Mouse (Mus musculus): ENCODE measurements at regions not wholly inside any gene's neighbourhood (a gene's known extent, or its start where the extent isn't known, plus 50 kb on each side); places are given as distances from the start of the nearest gene placed in this dataset.

DNA sequence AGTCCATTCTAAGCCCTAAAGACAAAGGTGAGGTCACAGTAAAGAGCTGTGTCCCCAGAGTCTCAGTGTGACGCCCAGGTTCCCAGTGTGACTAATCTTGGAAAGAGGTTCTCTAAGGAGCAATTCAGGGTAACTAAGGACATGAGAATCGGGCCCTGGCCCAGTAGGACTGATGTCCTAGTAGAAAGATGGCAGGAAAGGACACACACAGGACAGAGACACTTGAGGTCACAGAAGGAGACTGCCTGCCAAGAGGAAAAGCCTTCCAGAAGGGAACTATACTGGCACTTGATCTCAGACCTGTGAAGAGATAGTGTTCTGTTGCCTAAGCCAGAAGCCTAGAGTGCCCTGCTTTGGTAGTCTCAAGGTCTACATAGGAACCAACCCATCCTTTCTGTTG lies 113.1 kb downstream of the Irs2 start:
- Histone ChIP-seq H3K27me3 (ENCODE audit: insufficient read depth, low read length) (no peaks in the 10 kb centered on the region), H3K27ac (ENCODE audit: low read depth, low read length) (no peak overlapping the region), H3K4me1 (ENCODE audit: insufficient read depth) (peaks cover 11% of the 10 kb centered on the region), H3K9ac (no peak overlapping the region), H3K36me3 (ENCODE audit: insufficient read depth) (no peaks in the 10 kb centered on the region), H3K4me2 (ENCODE audit: low read depth) (no peak overlapping the region), H3K9me3 (ENCODE audit: low read length) (no peaks in the 10 kb centered on the region), H3K4me3 (ENCODE audit: low read depth, low read length) (no peak overlapping the region)
- TF ChIP-seq CTCF (IDR thresholded peaks at IDR 0.05; ENCODE audit: low read depth), result no peak
- DNase-seq, result no peak
- no peak for ATAC-seq
- 79% methylated on average over 2 of the region's 2 CpGs for WGBS

DNA sequence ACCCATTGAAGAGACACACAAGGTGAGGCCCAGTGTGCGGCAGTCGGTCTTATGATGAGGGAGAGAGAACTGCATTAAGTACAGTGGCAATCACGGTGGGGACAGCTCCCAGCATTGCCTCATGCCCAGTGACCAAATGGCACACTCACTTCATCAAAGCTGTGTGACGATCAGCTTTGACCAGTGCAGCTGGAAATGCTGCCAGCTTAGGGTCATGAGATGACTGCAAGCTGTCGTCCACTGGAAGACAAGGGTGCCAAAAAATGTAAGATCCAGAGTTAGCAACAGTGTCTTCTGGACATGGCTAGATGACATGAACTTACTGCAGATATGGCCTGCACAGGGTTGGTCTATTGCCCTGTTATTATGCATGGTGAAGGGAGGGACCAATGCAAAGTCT lies 114.0 kb downstream of the Irs2 start:
- ATAC-seq (no peak), DNase-seq (no peak)
- Histone ChIP-seq H3K4me1 (ENCODE audit: insufficient read depth) (0 out of 2 replicates have a peak, but pooled peaks cover 3% of the 10 kb centered on the region), H3K36me3 (ENCODE audit: insufficient read depth) (no peaks in the 10 kb centered on the region), H3K27me3 (ENCODE audit: insufficient read depth, low read length) (no peaks in the 10 kb centered on the region), H3K4me2 (ENCODE audit: low read depth) (no peak overlapping the region), H3K9me3 (ENCODE audit: low read length) (no peaks in the 10 kb centered on the region), H3K9ac (no peak overlapping the region), H3K27ac (ENCODE audit: low read depth, low read length) (no peak overlapping the region), H3K4me3 (ENCODE audit: low read depth, low read length) (no peak overlapping the region)
- TF ChIP-seq CTCF (IDR thresholded peaks at IDR 0.05; ENCODE audit: low read depth), result no peak
- 74% methylated on average over 5 of the region's 5 CpGs for WGBS

DNA sequence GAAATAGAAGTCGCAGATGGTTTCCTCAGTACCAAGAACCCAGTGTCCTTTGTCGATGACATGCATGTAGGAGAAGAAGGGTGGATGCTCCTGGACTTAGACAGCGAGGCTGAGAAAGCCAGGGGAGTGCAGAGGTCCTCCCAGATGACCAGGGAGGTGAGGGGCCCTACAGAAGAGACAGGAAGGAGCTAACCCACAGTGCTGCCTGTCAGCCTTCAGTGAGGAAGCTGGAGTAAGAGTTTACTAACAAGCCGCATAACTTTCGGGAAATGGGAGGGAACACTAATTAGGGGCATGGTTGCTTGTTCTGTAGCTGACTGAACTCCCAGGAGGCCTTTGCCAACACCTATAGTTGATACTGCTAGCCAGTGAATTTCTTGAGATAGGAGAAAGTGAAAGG lies 114.5 kb downstream of the Irs2 start:
- Histone ChIP-seq H3K4me2 (ENCODE audit: low read depth) (no peak overlapping the region), H3K9ac (no peak overlapping the region), H3K27ac (ENCODE audit: low read depth, low read length) (no peak overlapping the region), H3K9me3 (ENCODE audit: low read length) (no peaks in the 10 kb centered on the region), H3K27me3 (ENCODE audit: insufficient read depth, low read length) (no peaks in the 10 kb centered on the region), H3K4me3 (ENCODE audit: low read depth, low read length) (no peak overlapping the region), H3K36me3 (ENCODE audit: insufficient read depth) (no peaks in the 10 kb centered on the region), H3K4me1 (ENCODE audit: insufficient read depth) (0 out of 2 replicates have a peak, but pooled peaks cover 3% of the 10 kb centered on the region)
- ATAC-seq (no peak), DNase-seq (no peak)
- WGBS, result 78% methylated on average over 5 of the region's 5 CpGs
- TF ChIP-seq CTCF (IDR thresholded peaks at IDR 0.05; ENCODE audit: low read depth), result no peak

DNA sequence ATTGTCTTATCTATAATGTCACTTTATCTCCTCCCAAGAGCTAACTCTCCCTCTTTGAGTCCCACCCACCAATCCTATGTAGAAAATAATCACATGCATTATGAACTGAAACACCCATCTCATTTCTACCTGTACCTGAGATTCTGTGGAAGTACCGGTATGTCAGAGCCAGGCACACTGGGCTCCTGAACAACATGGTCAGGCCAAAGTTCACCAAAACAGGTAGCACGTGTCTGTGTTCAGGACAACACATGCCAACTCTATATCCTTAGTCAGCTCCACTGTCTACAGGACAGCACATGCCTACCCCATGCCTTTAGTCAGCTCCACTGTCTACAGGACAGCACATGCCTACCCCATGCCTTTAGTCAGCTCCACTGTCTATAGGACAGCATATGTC lies 116.4 kb downstream of the Irs2 start:
- 0 out of 2 replicates have a peak, but pooled peaks cover 3% of the 10 kb centered on the region for H3K4me1 ChIP-seq (ENCODE audit: insufficient read depth)
- no peaks in the 10 kb centered on the region for H3K36me3 ChIP-seq (ENCODE audit: insufficient read depth)
- H3K4me2 ChIP-seq (ENCODE audit: low read depth), result no peak overlapping the region
- DNase-seq (no peak), ATAC-seq (no peak)
- TF ChIP-seq CTCF (IDR thresholded peaks at IDR 0.05; ENCODE audit: low read depth), result no peak
- 91% methylated on average over 2 of the region's 2 CpGs for WGBS
- no peaks in the 10 kb centered on the region for H3K27me3 ChIP-seq (ENCODE audit: insufficient read depth, low read length)
- no peaks in the 10 kb centered on the region for H3K9me3 ChIP-seq (ENCODE audit: low read length)
- H3K9ac ChIP-seq, result no peak overlapping the region
- H3K4me3 ChIP-seq (ENCODE audit: low read depth, low read length), result no peak overlapping the region
- H3K27ac ChIP-seq (ENCODE audit: low read depth, low read length), result no peak overlapping the region

DNA sequence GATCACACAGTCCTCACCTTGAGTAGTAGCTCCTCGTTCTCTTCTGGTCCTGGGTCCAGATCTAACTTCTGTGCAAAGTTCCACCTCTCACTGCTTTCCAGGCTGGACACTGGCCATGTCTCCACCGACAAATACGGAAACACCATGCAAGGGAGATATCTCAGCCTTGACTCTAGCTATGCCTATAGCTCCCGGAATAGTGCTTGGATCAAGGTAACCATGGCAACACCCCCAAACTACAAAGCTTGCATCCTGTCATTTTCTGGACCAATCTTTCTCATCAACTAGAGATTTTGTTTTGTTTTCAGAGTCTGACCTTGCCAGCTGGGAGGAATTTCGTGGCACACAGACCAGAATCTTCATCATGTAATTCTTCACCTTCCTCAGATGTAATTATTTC lies 116.8 kb downstream of the Irs2 start:
- WGBS, result 63% methylated on average over 5 of the region's 5 CpGs
- DNase-seq (peak; percentile 34), ATAC-seq (0 out of 2 replicates have a peak, but pooled peaks have one; percentile 36)
- H3K27me3 ChIP-seq (ENCODE audit: insufficient read depth, low read length), result no peaks in the 10 kb centered on the region
- H3K9me3 ChIP-seq (ENCODE audit: low read length), result no peaks in the 10 kb centered on the region
- H3K36me3 ChIP-seq (ENCODE audit: insufficient read depth), result no peaks in the 10 kb centered on the region
- TF ChIP-seq CTCF (IDR thresholded peaks at IDR 0.05; ENCODE audit: low read depth), result no peak
- H3K27ac ChIP-seq (ENCODE audit: low read depth, low read length), result no peak overlapping the region
- H3K9ac ChIP-seq, result no peak overlapping the region
- no peak overlapping the region for H3K4me2 ChIP-seq (ENCODE audit: low read depth)
- H3K4me1 ChIP-seq (ENCODE audit: insufficient read depth), result 0 out of 2 replicates have a peak, but pooled peaks cover 3% of the 10 kb centered on the region
- no peak overlapping the region for H3K4me3 ChIP-seq (ENCODE audit: low read depth, low read length)

DNA sequence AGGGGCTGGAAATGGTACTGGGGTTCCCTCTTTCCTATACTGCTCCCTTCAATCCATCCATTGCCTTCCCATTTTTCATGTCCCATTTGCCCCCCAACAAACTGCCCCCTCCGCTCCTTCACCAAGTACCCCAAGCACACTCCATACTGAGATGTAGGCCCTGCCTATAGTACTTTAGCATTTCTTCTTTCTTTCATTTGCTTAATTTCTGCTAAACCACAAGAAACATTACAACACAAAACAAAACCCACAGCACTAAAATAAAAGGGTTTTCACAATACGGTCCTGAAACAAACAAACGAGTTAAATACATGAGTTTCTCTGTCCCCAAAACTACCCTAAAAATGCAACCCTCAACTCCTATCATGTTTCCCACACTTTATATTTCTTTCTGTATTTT lies 122.8 kb downstream of the Irs2 start:
- no peak overlapping the region for H3K4me3 ChIP-seq (ENCODE audit: low read depth, low read length)
- no peaks in the 10 kb centered on the region for H3K36me3 ChIP-seq (ENCODE audit: insufficient read depth)
- no peaks in the 10 kb centered on the region for H3K9me3 ChIP-seq (ENCODE audit: low read length)
- no peak overlapping the region for H3K4me2 ChIP-seq (ENCODE audit: low read depth)
- no peak overlapping the region for H3K9ac ChIP-seq
- ATAC-seq (no peak), DNase-seq (no peak)
- H3K4me1 ChIP-seq (ENCODE audit: insufficient read depth), result peaks cover 5% of the 10 kb centered on the region; the same call in 1 of the 2 replicates
- H3K27me3 ChIP-seq (ENCODE audit: insufficient read depth, low read length), result no peaks in the 10 kb centered on the region
- H3K27ac ChIP-seq (ENCODE audit: low read depth, low read length), result no peak overlapping the region
- WGBS, result 90% methylated on average over 3 of the region's 3 CpGs
- TF ChIP-seq CTCF (IDR thresholded peaks at IDR 0.05; ENCODE audit: low read depth), result no peak

DNA sequence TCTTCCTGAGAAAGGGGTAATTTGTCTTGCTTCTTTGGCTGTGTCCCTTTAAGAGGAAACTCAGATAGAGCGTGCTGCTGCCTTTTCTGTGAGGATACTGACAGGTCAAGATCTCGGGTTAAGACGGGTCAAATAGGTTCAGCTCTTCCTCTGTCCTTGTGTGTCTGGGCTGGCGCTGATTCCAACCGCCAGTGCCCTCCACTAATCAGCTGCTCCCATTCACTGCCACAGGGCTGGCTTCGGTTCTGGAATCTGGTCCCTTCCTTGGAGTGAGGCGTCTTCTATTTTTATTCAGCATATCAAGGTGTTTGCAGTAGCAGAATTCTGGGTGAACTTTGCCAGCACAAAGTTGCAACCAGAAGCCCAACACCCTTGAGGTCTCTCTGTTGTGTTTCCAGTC lies 124.8 kb downstream of the Irs2 start:
- ATAC-seq, result no peak
- H3K4me2 ChIP-seq (ENCODE audit: low read depth), result no peak overlapping the region

More for the DNA sequence above, 124.8 kb downstream of the Irs2 start:
- no peaks in the 10 kb centered on the region for H3K9me3 ChIP-seq (ENCODE audit: low read length)
- TF ChIP-seq CTCF (IDR thresholded peaks at IDR 0.05; ENCODE audit: low read depth), result no peak
- 83% methylated on average over 7 of the region's 7 CpGs for WGBS
- DNase-seq, result no peak
- no peak overlapping the region for H3K27ac ChIP-seq (ENCODE audit: low read depth, low read length)
- no peak overlapping the region for H3K4me3 ChIP-seq (ENCODE audit: low read depth, low read length)
- no peaks in the 10 kb centered on the region for H3K27me3 ChIP-seq (ENCODE audit: insufficient read depth, low read length)
- peaks cover 5% of the 10 kb centered on the region; the same call in 1 of the 2 replicates for H3K4me1 ChIP-seq (ENCODE audit: insufficient read depth)
- no peaks in the 10 kb centered on the region for H3K36me3 ChIP-seq (ENCODE audit: insufficient read depth)
- H3K9ac ChIP-seq, result no peak overlapping the region

Measured in forebrain, postnatal 0 days (tissue).